Comparison of ENCODE assay signal across 10 mouse cellular contexts in the genomic region with DNA sequence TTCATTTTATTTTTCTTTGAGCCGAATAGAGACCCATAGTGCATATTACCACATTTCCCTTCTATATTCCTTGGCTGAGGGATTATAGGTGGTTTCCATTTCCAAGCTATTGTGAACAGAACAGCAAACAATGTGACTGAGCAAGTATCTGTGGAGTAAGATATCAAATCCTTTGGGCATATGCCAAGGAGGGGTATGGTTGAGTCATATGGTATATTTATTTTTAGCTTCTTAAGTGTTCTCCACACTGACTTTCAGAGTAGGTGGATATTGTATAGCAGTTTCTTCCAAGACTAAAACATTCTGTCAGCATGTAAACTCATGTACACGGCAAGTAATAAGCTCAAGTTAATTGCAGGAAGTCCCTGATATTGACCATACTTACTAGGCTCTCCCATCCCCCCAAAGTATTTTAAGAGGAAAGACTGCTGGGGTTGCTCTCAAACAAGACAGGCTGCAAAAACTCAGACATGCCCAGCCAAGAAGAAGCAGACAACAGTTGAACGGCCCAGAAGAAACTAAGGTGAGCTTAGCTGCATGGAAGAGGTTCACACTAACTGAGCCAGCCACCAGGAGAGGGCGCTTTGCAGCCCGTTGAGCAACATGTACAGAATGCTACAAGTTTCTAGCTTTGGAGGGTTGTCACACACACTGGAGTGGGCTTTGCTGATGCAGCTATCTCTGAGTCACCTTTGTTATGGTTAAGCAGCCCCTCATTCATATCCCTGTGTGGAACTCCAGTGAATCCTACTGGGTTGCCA.
DNase-seq lines count a peak whose midpoint lies in the region; ATAC-seq and TF ChIP-seq lines count a peak whose summit lies in the region.
"Had no signal": no experiment of that assay in that cellular context is flagged by ENCODE, and none has a peak within 500 bp of the region (broad histone marks: within the 10 kb centered on the region; RNA-seq: fewer than 3 reads in every experiment).

No protein-coding gene starts in this region.

- H3K27me3 ChIP-seq in heart, embryonic 14.5 days (ENCODE audit: control insufficient read depth, insufficient read depth, low read length), result no peaks in the 10 kb centered on the region
- H3K27me3 ChIP-seq in heart, embryonic 10.5 days (ENCODE audit: insufficient read depth, poor library complexity, severe bottlenecking), result no peaks in the 10 kb centered on the region
- no peaks in the 10 kb centered on the region for H3K27me3 ChIP-seq in forebrain, embryonic 10.5 days (ENCODE audit: poor library complexity, severe bottlenecking)

- H3K9ac ChIP-seq in heart, embryonic 14.5 days (ENCODE audit: low read length), result no peak overlapping the region

- no peaks in the 10 kb centered on the region for H3K36me3 ChIP-seq in heart, embryonic 14.5 days (ENCODE audit: control insufficient read depth, insufficient read depth, low read length)
- no peaks in the 10 kb centered on the region for H3K36me3 ChIP-seq in heart, embryonic 10.5 days
- no peaks in the 10 kb centered on the region for H3K36me3 ChIP-seq in forebrain, embryonic 10.5 days (replicated peaks)

- TF ChIP-seq CTCF in lung, adult 2 months (IDR thresholded peaks at IDR 0.05; ENCODE audit: insufficient read depth, low read length), result peak; percentile 17; the same call in 1 of the 2 replicates

- no peak for TF ChIP-seq POLR2A in lung, adult 2 months (IDR thresholded peaks at IDR 0.05; ENCODE audit: borderline replicate concordance, extremely low read depth, low read depth, low read length)

- H3K4me3 ChIP-seq in heart, embryonic 14.5 days (ENCODE audit: control insufficient read depth in 1 of 2, insufficient read depth in 1 of 2, low read depth in 1 of 2, low read length in 2 of 2), result no peak overlapping the region
- no peak overlapping the region for H3K4me3 ChIP-seq in heart, embryonic 10.5 days
- H3K4me3 ChIP-seq in lung, adult 2 months (replicated peaks; ENCODE audit: extremely low read depth, low read depth, low read length), result no peak overlapping the region
- no peak overlapping the region for H3K4me3 ChIP-seq in forebrain, embryonic 10.5 days

- no peaks in the 10 kb centered on the region for H3K9me3 ChIP-seq in heart, embryonic 14.5 days (ENCODE audit: control insufficient read depth, low read length)
- H3K9me3 ChIP-seq in heart, embryonic 10.5 days, result no peaks in the 10 kb centered on the region
- H3K9me3 ChIP-seq in forebrain, embryonic 10.5 days, result no peaks in the 10 kb centered on the region

- intact Hi-C loops in left cerebral cortex, postnatal 4 days (cut with DNase I), result no loop called here

- ATAC-seq in heart, embryonic 14.5 days (ENCODE audit: insufficient number of reproducible peaks, insufficient read depth, low FRiP score, low read depth), result no peak

- H3K4me2 ChIP-seq in heart, embryonic 14.5 days (ENCODE audit: low read length), result peak overlapping the region; percentile 2; the same call in 1 of the 2 replicates

- no peak for DNase-seq in heart, embryonic 10.5 days (ENCODE audit: low spot score)
- no peak for DNase-seq in lung, adult 2 months
- no peak for DNase-seq in lung, postnatal 4 days
- DNase-seq in WW6 (ENCODE audit: low read depth, low spot score), result peak; percentile 5
- peak; percentile 5 for DNase-seq in left cerebral cortex, postnatal 4 days
- no peak for DNase-seq in urinary bladder, postnatal 10 days (ENCODE audit: low spot score)
- no peak for DNase-seq in forebrain, embryonic 10.5 days (ENCODE audit: extremely low spot score, low spot score)
- DNase-seq: cerebellum, postnatal 36 days; kidney, adult 8-10 months had no signal

- 39% methylated on average over 5 of the region's 5 CpGs for WGBS in heart, embryonic 14.5 days
- 51% methylated on average over 5 of the region's 5 CpGs for WGBS in heart, embryonic 10.5 days
- WGBS in lung, adult 2 months, result 36% methylated on average over 5 of the region's 5 CpGs
- WGBS in forebrain, embryonic 10.5 days, result 61% methylated on average over 5 of the region's 5 CpGs

- peak overlapping the region; percentile 10 to 46 for H3K27ac ChIP-seq in heart, embryonic 14.5 days (replicated peaks in 1 of 2; ENCODE audit: control insufficient read depth in 1 of 2, insufficient read depth in 1 of 2, low read depth in 2 of 2, low read length in 2 of 2)
- no peak overlapping the region for H3K27ac ChIP-seq in heart, embryonic 10.5 days
- H3K27ac ChIP-seq in forebrain, embryonic 10.5 days, result no peak overlapping the region

- H3K4me1 ChIP-seq in heart, embryonic 14.5 days (ENCODE audit: control insufficient read depth in 2 of 2, insufficient read depth in 2 of 2, low read length in 2 of 2), result peaks cover 3 to 12% of the 10 kb centered on the region in 2 experiments; a peak in 2 of 4 replicates
- H3K4me1 ChIP-seq in heart, embryonic 10.5 days, result no peaks in the 10 kb centered on the region
- no peaks in the 10 kb centered on the region for H3K4me1 ChIP-seq in lung, adult 2 months (ENCODE audit: control insufficient read depth, insufficient read depth, low read length)
- no peaks in the 10 kb centered on the region for H3K4me1 ChIP-seq in forebrain, embryonic 10.5 days

Comparison
In these comparisons a context has a peak if more than half of its experiments do, and no peak if none do; other contexts are left out.
1. H3K27ac ChIP-seq: peak in heart, embryonic 14.5 days (2 of 2); none in heart, embryonic 10.5 days (single experiment) and forebrain, embryonic 10.5 days (single experiment).
2. DNase-seq: peak in WW6 (single experiment) and left cerebral cortex, postnatal 4 days (single experiment); none in heart, embryonic 10.5 days (single experiment), lung, adult 2 months (single experiment), lung, postnatal 4 days (0 of 2), urinary bladder, postnatal 10 days (single experiment) and forebrain, embryonic 10.5 days (single experiment).